Mouse (Mus musculus): ENCODE measurements around the gene Irgm2.

DNA sequence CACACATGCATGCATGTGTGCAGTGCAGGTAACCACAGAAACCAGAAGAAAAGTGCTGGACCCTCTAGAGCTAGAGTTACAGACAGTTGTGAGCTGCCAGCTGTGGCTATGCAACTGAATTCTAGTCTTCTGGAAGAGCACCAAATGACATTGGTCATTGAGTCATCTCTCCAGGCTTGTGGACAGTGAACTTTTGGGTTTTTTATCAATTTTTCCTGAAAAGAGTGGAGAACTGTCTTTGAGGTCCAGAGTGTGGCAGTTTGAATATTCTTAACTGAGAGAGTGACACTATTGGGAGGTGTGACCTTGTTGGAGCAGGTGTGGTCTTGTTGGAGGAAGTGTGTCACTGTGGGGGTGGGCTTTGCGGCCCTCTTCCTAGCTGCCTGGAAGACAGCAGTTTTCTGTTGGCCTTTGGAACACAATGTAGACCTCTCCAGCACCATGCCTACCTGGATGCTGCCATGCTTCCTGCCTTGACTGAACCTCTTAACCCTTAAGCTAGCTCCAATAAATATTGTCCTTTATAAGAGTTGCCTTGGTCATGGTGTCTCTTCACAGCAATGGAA is 11.0 kb downstream of the Irgm2 start:
- TF ChIP-seq POLR2A (IDR thresholded peaks at IDR 0.05; ENCODE audit: borderline replicate concordance, extremely low read depth, insufficient read depth, insufficient read length, poor library complexity, severe bottlenecking) (no peak), CTCF (IDR thresholded peaks at IDR 0.05; ENCODE audit: borderline replicate concordance, extremely low read depth, insufficient read depth, insufficient read length) (no peak)

Data from brain, embryonic 14.5 days (tissue).